Mouse (Mus musculus): ENCODE measurements around the gene Dnmt1. TPM values are rescaled to one million over a fixed set of nuclear protein-coding genes. Genes with fewer than 3 reads are reported as not detected.
A peak's percentile ranks its signal among the peaks of the same experiment; 100 is the strongest.

Dnmt1 gene
- polyA plus RNA-seq, 1 experiment from 2014 or later: 17.9 TPM

- H3K36me3 ChIP-seq (ENCODE audit: control insufficient read depth, insufficient read depth, low read length): no peaks in the 10 kb centered on the region
- peak overlapping the region; percentile 88 for H3K4me3 ChIP-seq (ENCODE audit: low read depth, low read length)
- DNase-seq (ENCODE audit: low spot score): peak; percentile 56
- peaks cover 11% of the 10 kb centered on the region; the same call in 1 of the 2 replicates for H3K4me1 ChIP-seq (replicated peaks; ENCODE audit: control insufficient read depth, insufficient read depth)
- ATAC-seq (ENCODE audit: low FRiP score, low TSS enrichment): peak; percentile 1; the same call in 1 of the 2 replicates
- TF ChIP-seq EP300 (optimal IDR thresholded peaks at IDR 0.05) (no peak), CTCF (IDR thresholded peaks at IDR 0.05; ENCODE audit: low read depth) (no peak)
- peak overlapping the region; percentile 89 for H3K4me2 ChIP-seq (replicated peaks; ENCODE audit: low read depth)
- no peaks in the 10 kb centered on the region for H3K9me3 ChIP-seq (ENCODE audit: control insufficient read depth, low read length)
- H3K27ac ChIP-seq (replicated peaks): peak overlapping the region; percentile 95
- no peaks in the 10 kb centered on the region for H3K27me3 ChIP-seq (ENCODE audit: control insufficient read depth, insufficient read depth, low read length)
- H3K9ac ChIP-seq (ENCODE audit: low read length): peak overlapping the region; percentile 87
- WGBS: under 1% methylated on average over 45 of the region's 45 CpGs
Observed at GRCm38 (mm10) chr9:20975431-20976215, 15.9 kb upstream of the Dnmt1 start.

- no peak for DNase-seq (ENCODE audit: low spot score)
Observed at GRCm38 (mm10) chr9:20973682-20974075, 14.0 kb upstream of the Dnmt1 start.

DNA sequence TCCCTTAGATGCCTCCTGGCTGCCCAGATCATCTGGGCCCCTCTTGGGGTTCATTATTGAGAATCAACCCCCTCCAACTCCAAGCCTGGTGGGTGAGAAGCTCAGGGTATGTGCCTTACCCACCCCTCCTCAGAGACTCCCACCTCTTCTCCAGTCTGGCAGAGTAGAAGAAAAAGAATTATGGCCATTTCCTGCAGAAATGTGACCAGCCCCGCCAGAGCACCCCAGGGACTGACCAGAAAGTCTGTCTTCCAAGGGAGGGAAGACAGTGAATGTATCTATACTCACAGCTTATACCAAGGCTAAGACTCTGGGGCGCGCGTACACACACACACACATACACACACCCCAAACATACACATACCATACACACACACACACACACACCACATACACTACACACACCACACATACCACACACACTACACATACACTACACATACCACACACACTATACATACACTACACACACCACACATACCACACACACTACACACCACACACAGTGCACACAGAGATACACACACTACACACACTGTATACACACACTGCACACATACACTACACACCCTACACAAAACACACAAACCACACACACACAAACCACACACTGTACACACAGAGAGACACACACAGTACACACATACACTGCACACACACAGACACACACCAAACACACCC is 13.5 kb upstream of the Dnmt1 start:
- WGBS: 64% methylated on average over 4 of the region's 4 CpGs
- no peak for TF ChIP-seq CTCF (IDR thresholded peaks at IDR 0.05; ENCODE audit: low read depth)
- TF ChIP-seq EP300 (optimal IDR thresholded peaks at IDR 0.05): no peak
- Histone ChIP-seq H3K27ac (replicated peaks) (peak overlapping the region; percentile 96), H3K9me3 (ENCODE audit: control insufficient read depth, low read length) (no peaks in the 10 kb centered on the region), H3K9ac (ENCODE audit: low read length) (peak overlapping the region; percentile 62), H3K4me1 (replicated peaks; ENCODE audit: control insufficient read depth, insufficient read depth) (peaks cover 11% of the 10 kb centered on the region; the same call in 1 of the 2 replicates), H3K36me3 (ENCODE audit: control insufficient read depth, insufficient read depth, low read length) (0 out of 2 replicates have a peak, but pooled peaks cover 3% of the 10 kb centered on the region), H3K4me3 (ENCODE audit: low read depth, low read length) (no peak overlapping the region), H3K27me3 (ENCODE audit: control insufficient read depth, insufficient read depth, low read length) (no peaks in the 10 kb centered on the region), H3K4me2 (replicated peaks; ENCODE audit: low read depth) (peak overlapping the region; percentile 89)
- DNase-seq (ENCODE audit: low spot score) (no peak), ATAC-seq (ENCODE audit: low FRiP score, low TSS enrichment) (no peak)

More at GRCm38 (mm10) chr9:20973682-20974075, 14.0 kb upstream of the Dnmt1 start:
- ATAC-seq (ENCODE audit: low FRiP score, low TSS enrichment): no peak
- TF ChIP-seq CTCF (IDR thresholded peaks at IDR 0.05; ENCODE audit: low read depth) (no peak), EP300 (optimal IDR thresholded peaks at IDR 0.05) (no peak)
- Histone ChIP-seq H3K4me1 (replicated peaks; ENCODE audit: control insufficient read depth, insufficient read depth) (peaks cover 11% of the 10 kb centered on the region; the same call in 1 of the 2 replicates), H3K27me3 (ENCODE audit: control insufficient read depth, insufficient read depth, low read length) (no peaks in the 10 kb centered on the region), H3K4me2 (replicated peaks; ENCODE audit: low read depth) (peak overlapping the region; percentile 89), H3K36me3 (ENCODE audit: control insufficient read depth, insufficient read depth, low read length) (0 out of 2 replicates have a peak, but pooled peaks cover 3% of the 10 kb centered on the region), H3K9ac (ENCODE audit: low read length) (0 out of 2 replicates have a peak overlapping the region, but pooled peaks have one; percentile 31), H3K9me3 (ENCODE audit: control insufficient read depth, low read length) (no peaks in the 10 kb centered on the region), H3K4me3 (ENCODE audit: low read depth, low read length) (0 out of 2 replicates have a peak overlapping the region, but pooled peaks have one; percentile 6), H3K27ac (replicated peaks) (peak overlapping the region; percentile 96)
- WGBS: 33% methylated on average over 4 of the region's 6 CpGs

GRCm38 (mm10) chr9:20972141-20972992 is 12.7 kb upstream of the Dnmt1 start:
- H3K36me3 ChIP-seq (ENCODE audit: control insufficient read depth, insufficient read depth, low read length): peaks cover 8% of the 10 kb centered on the region; the same call in 1 of the 2 replicates
- DNase-seq (ENCODE audit: low spot score) (peak; percentile 53), ATAC-seq (ENCODE audit: low FRiP score, low TSS enrichment) (peak; percentile 58)
- whole genome bisulfite sequencing: 18% methylated on average over 28 of the region's 28 CpGs
- H3K9ac ChIP-seq (ENCODE audit: low read length): peak overlapping the region; percentile 62
- TF ChIP-seq EP300 (optimal IDR thresholded peaks at IDR 0.05): no peak
- no peak for TF ChIP-seq CTCF (IDR thresholded peaks at IDR 0.05; ENCODE audit: low read depth)
- peak overlapping the region; percentile 96 for H3K27ac ChIP-seq (replicated peaks)
- H3K9me3 ChIP-seq (ENCODE audit: control insufficient read depth, low read length): no peaks in the 10 kb centered on the region
- peak overlapping the region; percentile 21; the same call in 1 of the 2 replicates for H3K4me3 ChIP-seq (ENCODE audit: low read depth, low read length)
- H3K4me1 ChIP-seq (replicated peaks; ENCODE audit: control insufficient read depth, insufficient read depth): peaks cover 11% of the 10 kb centered on the region; the same call in 1 of the 2 replicates
- H3K27me3 ChIP-seq (ENCODE audit: control insufficient read depth, insufficient read depth, low read length): no peaks in the 10 kb centered on the region
- peak overlapping the region; percentile 89 for H3K4me2 ChIP-seq (replicated peaks; ENCODE audit: low read depth)

DNA sequence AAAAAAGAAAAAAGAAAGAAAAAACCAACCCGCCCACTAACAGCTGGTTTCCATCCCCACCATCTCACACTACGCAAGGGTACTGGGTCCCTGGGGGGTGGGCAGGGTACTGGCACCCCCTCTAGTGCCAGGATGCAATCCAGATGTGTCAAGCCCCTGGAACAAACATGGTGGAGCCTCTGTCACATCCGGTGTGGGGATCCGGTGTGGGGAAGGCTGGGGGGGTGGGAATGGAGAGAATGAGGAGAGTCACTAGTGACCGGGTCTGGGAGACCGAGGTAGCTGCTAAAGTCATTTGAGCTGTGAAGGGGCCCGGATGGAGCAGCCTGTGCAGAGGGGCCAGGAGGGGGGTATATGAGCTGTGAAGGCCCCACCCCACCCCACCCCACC is 12.1 kb upstream of the Dnmt1 start:
- peaks cover 14% of the 10 kb centered on the region; the same call in 1 of the 2 replicates for H3K36me3 ChIP-seq (ENCODE audit: control insufficient read depth, insufficient read depth, low read length)
- peak overlapping the region; percentile 48 for H3K9ac ChIP-seq (ENCODE audit: low read length)
- H3K4me3 ChIP-seq (ENCODE audit: low read depth, low read length): no peak overlapping the region
- H3K27me3 ChIP-seq (ENCODE audit: control insufficient read depth, insufficient read depth, low read length): no peaks in the 10 kb centered on the region
- H3K9me3 ChIP-seq (ENCODE audit: control insufficient read depth, low read length): no peaks in the 10 kb centered on the region
- DNase-seq (ENCODE audit: low spot score): no peak
- peak overlapping the region; percentile 89 for H3K4me2 ChIP-seq (replicated peaks; ENCODE audit: low read depth)
- peak overlapping the region; percentile 96 for H3K27ac ChIP-seq (replicated peaks)
- TF ChIP-seq CTCF (IDR thresholded peaks at IDR 0.05; ENCODE audit: low read depth) (peak; percentile 39; the same call in 1 of the 2 replicates), EP300 (optimal IDR thresholded peaks at IDR 0.05) (peak; percentile 28)
- H3K4me1 ChIP-seq (replicated peaks; ENCODE audit: control insufficient read depth, insufficient read depth): peaks cover 11% of the 10 kb centered on the region; the same call in 1 of the 2 replicates
- ATAC-seq (ENCODE audit: low FRiP score, low TSS enrichment): peak; percentile 65
- 34% methylated on average over 7 of the region's 7 CpGs for WGBS
